Mouse (Mus musculus) thymus, postnatal 25 days (tissue): ENCODE results near the gene Hist1h3h.

ENCODE experiments used
- DNase-seq: peaks from one replicate; pipeline ENCODE4 v3.0.0; 2022

The Hist1h3h gene

GRCm38 (mm10) chr13:21729544-21729943, 12.1 kb downstream of the Hist1h3h start:
- no peak for DNase-seq

DNA sequence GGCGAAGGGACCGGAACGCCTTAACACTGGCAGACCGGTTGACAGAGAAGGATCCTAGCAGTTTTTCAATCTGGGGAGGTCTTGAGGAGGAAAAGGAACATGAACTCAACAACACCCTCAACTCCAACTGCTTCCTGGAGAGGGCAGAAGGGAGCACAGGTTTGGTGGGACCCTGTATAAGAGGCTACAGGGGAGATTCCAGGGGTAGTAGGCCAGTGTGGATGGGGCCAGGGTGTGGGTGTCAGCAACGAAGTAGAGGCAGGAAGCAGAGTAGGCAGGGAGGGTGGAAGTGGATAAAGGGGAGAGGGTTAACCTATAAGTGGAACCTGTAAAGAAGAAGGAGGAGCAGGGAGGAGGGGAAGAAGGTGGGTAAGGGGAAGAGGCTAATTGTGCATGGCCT, 16.0 kb downstream of the Hist1h3h start:
- DNase-seq = peak; percentile 46

DNA sequence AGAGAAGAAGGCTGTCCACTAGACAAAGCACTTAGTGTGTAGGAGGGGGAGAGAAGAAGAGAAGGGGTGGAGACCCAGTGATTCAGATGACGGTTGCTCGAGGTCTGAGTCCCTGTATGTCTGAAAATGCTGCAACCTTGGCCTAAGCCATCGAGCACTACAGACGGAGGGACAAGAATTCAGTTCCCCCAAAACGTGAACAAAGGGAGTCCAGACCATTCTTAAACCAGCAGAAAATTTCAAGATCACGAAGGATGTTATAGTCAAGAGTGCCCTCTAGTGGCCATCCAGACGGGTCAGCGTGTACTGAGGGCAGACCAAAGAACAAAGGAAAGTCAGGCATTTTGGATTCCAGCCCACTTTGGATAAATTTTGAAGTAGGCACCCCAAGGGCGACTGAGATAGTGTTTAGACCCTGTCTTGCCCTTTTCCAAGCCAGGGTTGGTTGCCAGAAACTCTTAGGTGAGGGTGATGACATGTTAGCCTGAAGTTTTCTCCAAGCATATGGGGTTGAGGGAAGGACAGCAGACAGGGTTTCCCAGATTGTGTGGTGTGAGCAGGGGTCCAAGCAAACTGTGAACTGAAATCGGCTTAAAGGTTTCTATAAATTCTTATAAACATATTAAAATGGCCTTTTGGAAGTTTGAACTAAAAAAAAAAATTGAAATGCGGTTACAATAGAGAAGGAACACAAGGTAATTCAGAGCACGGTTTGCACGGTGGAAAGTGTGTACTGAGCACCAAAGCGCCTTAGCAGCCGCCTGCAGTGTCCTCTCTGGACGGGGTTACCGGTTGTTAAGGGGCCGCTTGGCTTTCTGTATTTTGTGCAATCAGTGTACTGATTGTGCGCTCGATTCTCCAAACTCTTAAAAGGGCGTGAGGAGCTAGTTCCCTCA, 16.8 kb downstream of the Hist1h3h start:
- peak; percentile 82 for DNase-seq

- DNase-seq = peak; percentile 88
Measured at GRCm38 (mm10) chr13:21734906-21735767, 17.7 kb downstream of the Hist1h3h start, which contains the start of gene Hist1h4j. Gene Hist1h4j, plus strand, starts transcription at chr13:21735064.

DNA sequence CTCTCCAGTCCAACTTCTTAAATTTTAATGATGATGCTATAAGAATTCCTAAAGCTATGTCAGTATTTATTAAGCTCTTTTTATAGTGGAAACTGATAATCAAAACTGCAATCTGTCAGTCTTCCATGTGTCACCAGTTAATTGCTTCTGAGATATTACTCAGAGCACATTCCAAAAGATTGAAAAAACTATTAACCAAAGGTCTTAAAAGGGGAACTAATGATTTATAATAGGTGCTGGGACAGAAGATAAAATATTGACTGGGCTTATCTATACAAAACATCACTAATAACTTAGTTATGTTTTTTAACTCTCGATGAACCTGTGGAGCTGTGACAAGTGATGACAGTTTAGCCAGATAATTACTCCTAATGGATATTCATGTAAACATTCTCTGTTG, 27.5 kb downstream of the Hist1h3h start:
- no peak for DNase-seq

- no peak for DNase-seq
Measured at GRCm38 (mm10) chr13:21749387-21750158, 32.1 kb downstream of the Hist1h3h start.

DNA sequence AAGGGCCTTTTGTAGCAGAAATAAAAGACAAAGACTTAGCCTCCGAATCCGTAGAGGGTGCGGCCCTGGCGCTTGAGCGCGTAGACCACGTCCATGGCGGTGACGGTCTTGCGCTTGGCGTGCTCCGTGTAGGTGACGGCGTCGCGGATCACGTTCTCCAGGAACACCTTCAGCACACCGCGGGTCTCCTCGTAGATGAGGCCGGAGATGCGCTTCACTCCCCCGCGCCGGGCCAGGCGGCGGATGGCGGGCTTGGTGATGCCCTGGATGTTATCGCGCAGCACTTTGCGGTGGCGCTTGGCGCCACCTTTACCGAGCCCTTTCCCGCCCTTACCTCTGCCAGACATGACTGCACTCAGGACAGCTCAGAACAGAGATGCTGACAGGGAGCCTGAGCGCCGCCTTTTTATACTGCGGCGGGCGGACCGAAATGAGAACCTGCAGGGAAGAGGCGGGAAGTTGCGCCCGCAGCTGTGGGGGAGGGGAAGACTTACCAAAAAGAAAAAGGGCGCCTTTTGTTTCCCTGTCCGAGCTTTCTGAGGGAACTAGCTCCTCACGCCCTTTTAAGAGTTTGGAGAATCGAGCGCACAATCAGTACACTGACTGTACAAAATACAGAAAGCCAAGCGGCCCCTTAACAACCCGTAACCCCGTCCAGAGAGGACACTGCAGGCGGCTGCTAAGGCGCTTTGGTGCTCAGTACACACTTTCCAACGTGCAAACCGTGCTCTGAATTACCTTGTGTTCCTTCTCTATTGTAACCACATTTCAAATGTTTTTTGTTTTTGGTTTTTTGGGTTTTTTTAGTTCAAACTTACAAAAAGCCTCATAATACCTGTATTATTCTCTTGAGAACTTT, 32.9 kb downstream of the Hist1h3h start, which contains the start of gene Hist1h4k:
Gene Hist1h4k, minus strand, starts transcription at position 347 of the 859 bp plus-strand sequence.
- peak; percentile 98 for DNase-seq

- no peak for DNase-seq
Measured at GRCm38 (mm10) chr13:21751417-21751816, 34.0 kb downstream of the Hist1h3h start.

DNA sequence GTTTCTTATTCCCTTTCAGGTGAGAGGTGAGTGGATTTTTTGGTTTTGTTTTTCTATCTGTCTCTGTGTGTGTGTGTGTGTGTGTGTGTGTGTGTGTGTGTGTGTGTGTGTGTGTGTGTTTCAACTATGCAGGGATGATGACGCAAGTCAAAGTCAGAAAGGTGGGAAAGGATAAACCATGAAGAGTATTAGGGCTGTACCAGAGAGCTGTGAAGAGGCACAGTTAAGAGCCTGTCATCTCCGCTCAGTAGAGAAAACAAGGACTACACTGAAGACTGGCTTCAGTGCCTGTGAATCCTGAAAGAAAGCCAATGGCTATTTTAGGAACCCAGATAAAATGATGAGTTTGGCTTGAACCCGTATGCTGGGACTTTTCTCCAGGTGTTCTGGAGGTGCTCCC, 34.4 kb downstream of the Hist1h3h start:
- DNase-seq = no peak

- peak; percentile 16 for DNase-seq
Measured at GRCm38 (mm10) chr13:21752356-21752755, 34.9 kb downstream of the Hist1h3h start.

DNA sequence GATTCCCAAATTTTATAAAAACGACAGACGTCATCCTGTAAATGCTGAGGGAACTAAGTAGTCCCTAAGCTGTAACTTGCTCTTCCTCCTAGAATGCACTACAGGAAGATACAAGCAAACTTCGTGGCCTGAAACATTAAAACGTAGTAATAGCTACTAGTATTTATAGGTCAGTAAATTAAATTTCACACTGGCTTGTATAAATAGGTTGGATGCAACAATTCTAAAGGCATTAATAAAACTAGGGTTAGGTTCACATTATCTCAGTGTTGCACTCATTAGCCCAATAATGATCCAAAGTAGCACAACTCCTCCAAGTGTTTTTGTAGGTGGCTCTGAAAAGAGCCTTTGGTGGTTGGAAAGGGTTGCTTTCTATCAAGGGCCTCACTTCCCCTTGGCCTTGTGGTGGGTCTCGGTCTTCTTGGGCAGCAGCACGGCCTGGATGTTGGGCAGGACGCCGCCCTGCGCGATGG, 35.6 kb downstream of the Hist1h3h start:
- no peak for DNase-seq

- DNase-seq = peak; percentile 79
Measured at GRCm38 (mm10) chr13:21753524-21754285, 36.2 kb downstream of the Hist1h3h start, which contains the start of the genes Hist1h2ak and Hist1h2bn. Gene Hist1h2ak, minus strand, starts transcription at chr13:21753827. Gene Hist1h2bn, plus strand, starts transcription at chr13:21754123.

DNA sequence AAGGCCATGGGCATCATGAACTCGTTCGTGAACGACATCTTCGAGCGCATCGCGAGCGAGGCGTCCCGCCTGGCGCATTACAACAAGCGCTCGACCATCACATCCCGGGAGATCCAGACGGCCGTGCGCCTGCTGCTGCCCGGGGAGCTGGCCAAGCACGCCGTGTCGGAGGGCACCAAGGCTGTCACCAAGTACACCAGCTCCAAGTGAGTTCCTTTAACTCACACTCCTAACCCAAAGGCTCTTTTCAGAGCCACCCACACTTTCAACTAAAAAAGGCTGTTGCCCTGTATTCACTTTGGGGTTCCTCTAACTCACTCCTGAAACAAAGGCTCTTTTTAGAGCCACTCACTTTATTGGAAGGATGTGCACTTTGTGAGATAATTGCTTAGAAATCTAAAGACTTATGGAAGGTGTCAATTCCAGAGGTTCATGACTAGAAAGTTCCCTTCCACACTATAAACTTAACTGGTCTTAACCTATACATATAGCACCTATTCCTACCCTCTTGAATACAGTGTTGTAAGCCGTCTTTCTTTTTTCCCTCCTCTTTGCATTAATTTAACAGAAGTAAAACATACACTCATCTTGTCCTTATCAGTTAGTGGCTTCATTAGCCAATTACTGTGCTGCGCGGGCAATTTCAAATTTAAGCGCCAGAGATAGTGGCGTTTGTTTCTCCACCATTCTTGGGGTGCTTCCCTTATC, 37.0 kb downstream of the Hist1h3h start:
- DNase-seq = peak; percentile 34

- DNase-seq = no peak
Measured at GRCm38 (mm10) chr13:21755707-21756106, 38.2 kb downstream of the Hist1h3h start.
